Mouse (Mus musculus) hindbrain, embryonic 16.5 days (tissue): ENCODE data around the gene Lcp2. TPM values are rescaled to one million over a fixed set of nuclear protein-coding genes. Genes with fewer than 3 reads are reported as not detected.

Experiments
- ATAC-seq: fragments of 200-750 bp; cut with Nextera tagmentation; 2 replicates; pipeline ENCODE4 v1.8.0; 2017; ENCODE audit warnings: moderate TSS enrichment, moderate library complexity
- H3K27ac ChIP-seq: fragments of 300-500 bp; sonication (generic); 2 replicates; pipeline ENCODE4 v1.5.1; 2014; ENCODE audit warnings: low read depth, mild to moderate bottlenecking, control low read depth, low read length, moderate library complexity
- H3K27me3 ChIP-seq: fragments of 300-500 bp; sonication (generic); replicated peaks from 2 replicates; pipeline ENCODE4 v1.6.1; 2014; ENCODE audit warnings: low read length; ENCODE audit not compliant: control insufficient read depth, insufficient read depth
- H3K36me3 ChIP-seq: fragments of 300-500 bp; sonication (generic); 2 replicates; pipeline ENCODE4 v1.6.1; 2014; ENCODE audit warnings: mild to moderate bottlenecking, low read length, moderate library complexity, mixed read lengths; ENCODE audit not compliant: control insufficient read depth, insufficient read depth
- H3K4me1 ChIP-seq: fragments of 300-500 bp; sonication (generic); 2 replicates; pipeline ENCODE4 v1.6.1; 2014; ENCODE audit warnings: low read depth, low read length; ENCODE audit not compliant: control insufficient read depth, insufficient read depth
- H3K4me2 ChIP-seq: fragments of 300-500 bp; sonication (generic); 2 replicates; pipeline ENCODE4 v1.6.1; 2014; ENCODE audit warnings: mild to moderate bottlenecking, low read length, control low read depth, moderate library complexity
- H3K4me3 ChIP-seq: fragments of 300-500 bp; sonication (generic); 2 replicates; pipeline ENCODE4 v1.5.1; 2014; ENCODE audit warnings: mild to moderate bottlenecking, low read length, control low read depth, moderate library complexity
- H3K9ac ChIP-seq: fragments of 300-500 bp; sonication (generic); 2 replicates; pipeline ENCODE4 v1.6.1; 2014; ENCODE audit warnings: low read depth, mild to moderate bottlenecking, control low read depth, low read length, moderate library complexity
- H3K9me3 ChIP-seq: fragments of 300-500 bp; sonication (generic); 2 replicates; pipeline ENCODE4 v1.6.1; 2014; ENCODE audit warnings: mild to moderate bottlenecking, low read length, moderate library complexity; ENCODE audit not compliant: control insufficient read depth
- WGBS: fragments of 180-500 bp; shearing (Covaris S2); extraction: QIAGEN DNeasy Blood & Tissue Kit; methylation state at CpG from one replicate; pipeline ENCODE4 v1.1.7; 2014; 5-methylcytosine and 5-hydroxymethylcytosine counted together
- polyA plus RNA-seq: library from polyadenylated mRNA; unstranded; fragments of >200 nt; fragmentation: Nextera tagmentation; extraction: Ambion mirVana; gene quantifications from 2 replicates; pipeline ENCODE4 v1.2.1, GENCODE M21; 2015

The Lcp2 gene
- polyA plus RNA-seq, 1 experiment from 2014 or later: 2.3 TPM

GRCm38 (mm10) chr11:34101827-34102226 is 55.1 kb downstream of the Lcp2 start:
- 93% methylated on average over 4 of the region's 4 CpGs for WGBS
- H3K4me2 ChIP-seq: no peak overlapping the region
- no peaks in the 10 kb centered on the region for H3K9me3 ChIP-seq
- H3K4me1 ChIP-seq: peaks cover 10% of the 10 kb centered on the region
- no peak for ATAC-seq
- H3K9ac ChIP-seq: no peak overlapping the region
- H3K27ac ChIP-seq: no peak overlapping the region
- H3K4me3 ChIP-seq: no peak overlapping the region
- no peaks in the 10 kb centered on the region for H3K36me3 ChIP-seq
- no peaks in the 10 kb centered on the region for H3K27me3 ChIP-seq

- Histone ChIP-seq H3K27ac (no peak overlapping the region), H3K9me3 (no peaks in the 10 kb centered on the region), H3K36me3 (no peaks in the 10 kb centered on the region), H3K4me3 (no peak overlapping the region), H3K4me1 (peaks cover 10% of the 10 kb centered on the region), H3K27me3 (no peaks in the 10 kb centered on the region), H3K9ac (no peak overlapping the region), H3K4me2 (no peak overlapping the region)
- peak; percentile 32; the same call in 1 of the 2 replicates for ATAC-seq
- WGBS: 16% methylated on average over 1 of the region's 1 CpGs
These were observed 58.2 kb downstream of the Lcp2 start for GRCm38 (mm10) chr11:34104919-34105318.

GRCm38 (mm10) chr11:34109260-34109659 is 62.5 kb downstream of the Lcp2 start:
- Histone ChIP-seq H3K27me3 (no peaks in the 10 kb centered on the region), H3K4me1 (peaks cover 22% of the 10 kb centered on the region), H3K36me3 (no peaks in the 10 kb centered on the region), H3K4me3 (no peak overlapping the region), H3K9me3 (no peaks in the 10 kb centered on the region), H3K4me2 (no peak overlapping the region), H3K9ac (no peak overlapping the region), H3K27ac (no peak overlapping the region)
- 95% methylated on average over 1 of the region's 1 CpGs for WGBS
- ATAC-seq: no peak

GRCm38 (mm10) chr11:34111940-34112339 is 65.2 kb downstream of the Lcp2 start:
- no peaks in the 10 kb centered on the region for H3K27me3 ChIP-seq
- peaks cover 12% of the 10 kb centered on the region for H3K4me1 ChIP-seq
- no peak overlapping the region for H3K9ac ChIP-seq
- H3K27ac ChIP-seq: no peak overlapping the region
- H3K9me3 ChIP-seq: no peaks in the 10 kb centered on the region
- no peak overlapping the region for H3K4me3 ChIP-seq
- ATAC-seq: no peak
- no peaks in the 10 kb centered on the region for H3K36me3 ChIP-seq
- 52% methylated on average over 7 of the region's 7 CpGs for WGBS
- H3K4me2 ChIP-seq: no peak overlapping the region

- no peaks in the 10 kb centered on the region for H3K36me3 ChIP-seq
- H3K4me3 ChIP-seq: no peak overlapping the region
- H3K4me2 ChIP-seq: no peak overlapping the region
- H3K27me3 ChIP-seq: no peaks in the 10 kb centered on the region
- no peak overlapping the region for H3K9ac ChIP-seq
- H3K27ac ChIP-seq: peak overlapping the region; percentile 65
- H3K4me1 ChIP-seq: peaks cover 12% of the 10 kb centered on the region
- no peaks in the 10 kb centered on the region for H3K9me3 ChIP-seq
- 20% methylated on average over 4 of the region's 4 CpGs for WGBS
- ATAC-seq: peak; percentile 97
These were observed 66.2 kb downstream of the Lcp2 start for GRCm38 (mm10) chr11:34112781-34113380.

- ATAC-seq: peak; percentile 14; the same call in 1 of the 2 replicates
- H3K4me1 ChIP-seq: peaks cover 12% of the 10 kb centered on the region
- H3K9me3 ChIP-seq: no peaks in the 10 kb centered on the region
- no peak overlapping the region for H3K4me2 ChIP-seq
- H3K27ac ChIP-seq: peak overlapping the region; percentile 19
- no peak overlapping the region for H3K9ac ChIP-seq
- H3K4me3 ChIP-seq: no peak overlapping the region
- H3K27me3 ChIP-seq: no peaks in the 10 kb centered on the region
- H3K36me3 ChIP-seq: no peaks in the 10 kb centered on the region
- WGBS: 37% methylated on average over 2 of the region's 2 CpGs
These were observed 67.0 kb downstream of the Lcp2 start for GRCm38 (mm10) chr11:34113760-34114159.

- no peaks in the 10 kb centered on the region for H3K27me3 ChIP-seq
- H3K4me3 ChIP-seq: no peak overlapping the region
- 74% methylated on average over 2 of the region's 2 CpGs for WGBS
- H3K4me2 ChIP-seq: no peak overlapping the region
- H3K36me3 ChIP-seq: no peaks in the 10 kb centered on the region
- H3K4me1 ChIP-seq: peaks cover 12% of the 10 kb centered on the region
- no peak overlapping the region for H3K9ac ChIP-seq
- ATAC-seq: no peak
- no peaks in the 10 kb centered on the region for H3K9me3 ChIP-seq
- H3K27ac ChIP-seq: no peak overlapping the region
These were observed 69.9 kb downstream of the Lcp2 start for GRCm38 (mm10) chr11:34116572-34117135.

GRCm38 (mm10) chr11:34117581-34117980 is 70.9 kb downstream of the Lcp2 start:
- Histone ChIP-seq H3K9me3 (no peaks in the 10 kb centered on the region), H3K9ac (no peak overlapping the region), H3K36me3 (no peaks in the 10 kb centered on the region), H3K27ac (no peak overlapping the region), H3K4me1 (peaks cover 12% of the 10 kb centered on the region), H3K4me3 (no peak overlapping the region), H3K4me2 (no peak overlapping the region), H3K27me3 (no peaks in the 10 kb centered on the region)
- ATAC-seq: no peak
- 93% methylated on average over 3 of the region's 3 CpGs for WGBS

- 92% methylated on average over 3 of the region's 3 CpGs for WGBS
- no peak for ATAC-seq
- Histone ChIP-seq H3K27ac (no peak overlapping the region), H3K4me2 (no peak overlapping the region), H3K9me3 (no peaks in the 10 kb centered on the region), H3K4me1 (peaks cover 6% of the 10 kb centered on the region; the same call in 1 of the 2 replicates), H3K36me3 (no peaks in the 10 kb centered on the region), H3K27me3 (no peaks in the 10 kb centered on the region), H3K4me3 (no peak overlapping the region), H3K9ac (no peak overlapping the region)
These were observed 71.6 kb downstream of the Lcp2 start for GRCm38 (mm10) chr11:34118319-34118718.
